Comparison of ENCODE assay signal across 17 mouse cellular contexts in the genomic region with DNA sequence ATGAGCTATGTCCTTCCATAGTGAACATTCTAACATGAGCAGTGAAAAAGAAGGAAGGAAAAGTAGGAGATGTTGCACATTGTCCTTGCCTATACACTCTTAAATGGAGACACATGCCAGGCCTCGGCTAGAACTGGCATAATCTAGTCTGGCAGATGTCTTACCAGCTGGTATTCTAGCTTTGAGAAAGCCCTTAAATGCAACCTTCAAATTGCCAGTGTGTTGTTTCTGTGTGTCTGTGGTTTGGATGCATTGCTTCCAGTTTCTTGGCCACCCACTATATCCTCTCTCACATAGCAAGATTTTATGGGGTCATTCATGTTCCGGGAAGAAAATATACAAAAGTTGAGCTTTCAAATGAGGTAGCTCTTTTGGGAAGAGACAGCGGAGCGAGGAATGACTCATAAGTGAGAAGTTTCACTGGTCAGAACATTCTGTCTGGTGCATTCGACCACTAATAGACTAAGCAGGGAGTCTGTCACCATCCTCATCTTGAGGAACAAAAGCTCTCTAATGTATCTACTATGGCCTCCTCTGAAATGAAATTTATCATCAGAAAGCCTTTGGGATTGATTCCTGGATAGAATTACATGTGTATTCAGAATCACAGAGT.
DNase-seq lines count a peak whose midpoint lies in the region; TF ChIP-seq lines count a peak whose summit lies in the region.
"Had no signal": no experiment of that assay in that cellular context is flagged by ENCODE, and none has a peak within 500 bp of the region (broad histone marks: within the 10 kb centered on the region; RNA-seq: fewer than 3 reads in every experiment).

No protein-coding gene starts in this region.

- DNase-seq in layer of hippocampus, adult 2 months (ENCODE audit: low spot score in 2 of 2): peak; percentile 4 to 9
- DNase-seq in layer of hippocampus, postnatal 10 days (ENCODE audit: low spot score in 2 of 2): no peak
- peak; percentile 3 for DNase-seq in right cerebral cortex, postnatal 25 days
- no peak for DNase-seq in right cerebral cortex, postnatal 10 days (ENCODE audit: low spot score in 2 of 2)
- peak; percentile 65 for DNase-seq in brain, adult 2 months (ENCODE audit: low read depth, low spot score)
- DNase-seq in gastrocnemius, adult 18-20 months (ENCODE audit: low spot score): no peak
- no peak for DNase-seq in cerebellum, postnatal 14 days
- DNase-seq: cerebellum, adult 11-12 months; cerebellum, postnatal 36 days; gastrocnemius, postnatal 10 days; kidney, adult 8-10 months; kidney, postnatal 10 days; lung, embryonic 14.5 days; thymus, postnatal 25 days had no signal

- no peak overlapping the region for H3K4me3 ChIP-seq in layer of hippocampus, adult 2 months
- H3K4me3 ChIP-seq: intestine, embryonic 15.5 days; midbrain, embryonic 12.5 days had no signal

- H3K27ac ChIP-seq in layer of hippocampus, adult 2 months: no peak overlapping the region
- H3K27ac ChIP-seq: intestine, embryonic 15.5 days; liver, embryonic 14.5 days; midbrain, embryonic 12.5 days had no signal

- no peak for TF ChIP-seq CTCF in layer of hippocampus, adult 2 months (conservative IDR thresholded peaks at IDR 0.05)

Comparison
In these comparisons a context has a peak if more than half of its experiments do, and no peak if none do; other contexts are left out.
1. DNase-seq: peak in layer of hippocampus, adult 2 months (2 of 2), right cerebral cortex, postnatal 25 days (single experiment) and brain, adult 2 months (single experiment); none in layer of hippocampus, postnatal 10 days (0 of 2), right cerebral cortex, postnatal 10 days (0 of 2), gastrocnemius, adult 18-20 months (single experiment) and cerebellum, postnatal 14 days (0 of 2).